ENCODE assay signal across 20 mouse cellular contexts in genomic region chr15:67226900-67227299, GRCm38 (mm10).
A peak's percentile ranks its signal among the peaks of the same experiment; 100 is the strongest.
DNase-seq lines count a peak whose midpoint lies in the region; ATAC-seq and TF ChIP-seq lines count a peak whose summit lies in the region.
"Had no signal": no experiment of that assay in that cellular context is flagged by ENCODE, and none has a peak within 500 bp of the region (broad histone marks: within the 10 kb centered on the region; RNA-seq: fewer than 3 reads in every experiment).

No protein-coding gene starts in this region.

- no peak overlapping the region for H3K27ac ChIP-seq in forebrain, embryonic 13.5 days
- no peak overlapping the region for H3K27ac ChIP-seq in forebrain, embryonic 12.5 days
- 0 out of 2 replicates have a peak overlapping the region, but pooled peaks have one; percentile 42 for H3K27ac ChIP-seq in kidney, embryonic 14.5 days (ENCODE audit: low read depth, low read length)
- H3K27ac ChIP-seq: embryonic facial prominence, embryonic 12.5 days; midbrain, embryonic 12.5 days; neural tube, embryonic 12.5 days had no signal

- H3K9ac ChIP-seq in forebrain, embryonic 13.5 days, result no peak overlapping the region
- no peak overlapping the region for H3K9ac ChIP-seq in forebrain, embryonic 12.5 days
- no peak overlapping the region for H3K9ac ChIP-seq in kidney, embryonic 14.5 days (ENCODE audit: low read depth, low read length)
- H3K9ac ChIP-seq: embryonic facial prominence, embryonic 12.5 days; midbrain, embryonic 12.5 days; neural tube, embryonic 12.5 days had no signal

- no peak for TF ChIP-seq POLR2A in myocyte (IDR thresholded peaks at IDR 0.05; ENCODE audit: insufficient read length, low read depth)

- peaks cover 9% of the 10 kb centered on the region for H3K4me1 ChIP-seq in forebrain, embryonic 13.5 days
- no peaks in the 10 kb centered on the region for H3K4me1 ChIP-seq in forebrain, embryonic 12.5 days
- peaks cover 8% of the 10 kb centered on the region for H3K4me1 ChIP-seq in kidney, embryonic 14.5 days (ENCODE audit: control insufficient read depth, insufficient read depth, low read length)
- H3K4me1 ChIP-seq: midbrain, embryonic 12.5 days; neural tube, embryonic 12.5 days had no signal

- DNase-seq in kidney, adult 11 months, result no peak
- peak; percentile 5 for DNase-seq in ovary, postnatal 14 days (ENCODE audit: low spot score)
- DNase-seq in ovary, adult 18-20 months (ENCODE audit: low spot score), result no peak
- no peak for DNase-seq in testis, postnatal 14 days (ENCODE audit: low spot score)
- DNase-seq: gastrocnemius, postnatal 10 days; heart, adult 11 months; lung, postnatal 14 days; thymus, adult 2 months; thymus, postnatal 4 days had no signal

- no peak overlapping the region for H3K4me3 ChIP-seq in forebrain, embryonic 13.5 days
- no peak overlapping the region for H3K4me3 ChIP-seq in forebrain, embryonic 12.5 days (replicated peaks)
- H3K4me3 ChIP-seq in kidney, embryonic 14.5 days (ENCODE audit: low read length), result no peak overlapping the region
- H3K4me3 ChIP-seq in myocyte, result no peak overlapping the region
- H3K4me3 ChIP-seq: embryonic facial prominence, embryonic 12.5 days; midbrain, embryonic 12.5 days; neural tube, embryonic 12.5 days had no signal

- H3K4me2 ChIP-seq in forebrain, embryonic 13.5 days, result no peak overlapping the region
- H3K4me2 ChIP-seq in forebrain, embryonic 12.5 days, result no peak overlapping the region
- H3K4me2 ChIP-seq in kidney, embryonic 14.5 days (replicated peaks; ENCODE audit: low read depth, low read length), result no peak overlapping the region
- H3K4me2 ChIP-seq in myocyte (ENCODE audit: low read depth), result peak overlapping the region; percentile 67
- H3K4me2 ChIP-seq: embryonic facial prominence, embryonic 12.5 days; heart, embryonic 11.5 days; midbrain, embryonic 12.5 days; neural tube, embryonic 12.5 days had no signal

- H3K79me2 ChIP-seq in myocyte (ENCODE audit: control insufficient read depth, insufficient read depth), result no peaks in the 10 kb centered on the region

- 71% methylated on average over 9 of the region's 9 CpGs for WGBS in forebrain, embryonic 13.5 days
- WGBS in forebrain, embryonic 12.5 days, result 90% methylated on average over 9 of the region's 9 CpGs
- WGBS in kidney, embryonic 14.5 days, result 67% methylated on average over 9 of the region's 9 CpGs

- H3K27me3 ChIP-seq in forebrain, embryonic 13.5 days, result no peaks in the 10 kb centered on the region
- H3K27me3 ChIP-seq in forebrain, embryonic 12.5 days, result no peaks in the 10 kb centered on the region
- no peaks in the 10 kb centered on the region for H3K27me3 ChIP-seq in kidney, embryonic 14.5 days (ENCODE audit: control insufficient read depth, insufficient read depth, low read length)
- H3K27me3 ChIP-seq in myocyte (ENCODE audit: control insufficient read depth, insufficient read depth, insufficient read length), result no peaks in the 10 kb centered on the region
- H3K27me3 ChIP-seq: embryonic facial prominence, embryonic 12.5 days; midbrain, embryonic 12.5 days; neural tube, embryonic 12.5 days; Patski had no signal

- H3K9me3 ChIP-seq in forebrain, embryonic 13.5 days (replicated peaks), result no peaks in the 10 kb centered on the region
- H3K9me3 ChIP-seq in forebrain, embryonic 12.5 days, result no peaks in the 10 kb centered on the region
- H3K9me3 ChIP-seq in kidney, embryonic 14.5 days (ENCODE audit: control insufficient read depth, low read length), result no peaks in the 10 kb centered on the region
- H3K9me3 ChIP-seq: embryonic facial prominence, embryonic 12.5 days; midbrain, embryonic 12.5 days; neural tube, embryonic 12.5 days had no signal

- H3K36me3 ChIP-seq in forebrain, embryonic 13.5 days (ENCODE audit: poor library complexity, severe bottlenecking), result no peaks in the 10 kb centered on the region
- H3K36me3 ChIP-seq in forebrain, embryonic 12.5 days (replicated peaks), result no peaks in the 10 kb centered on the region
- no peaks in the 10 kb centered on the region for H3K36me3 ChIP-seq in kidney, embryonic 14.5 days (ENCODE audit: control insufficient read depth, insufficient read depth, low read length)
- H3K36me3 ChIP-seq in myocyte (ENCODE audit: control insufficient read depth, insufficient read depth), result no peaks in the 10 kb centered on the region
- H3K36me3 ChIP-seq: embryonic facial prominence, embryonic 12.5 days; midbrain, embryonic 12.5 days; neural tube, embryonic 12.5 days had no signal

- H3ac ChIP-seq in myocyte (ENCODE audit: control insufficient read depth, insufficient read length), result no peak overlapping the region

- ATAC-seq in forebrain, embryonic 13.5 days, result peak; percentile 43; the same call in 1 of the 2 replicates
- ATAC-seq in forebrain, embryonic 12.5 days (ENCODE audit: low FRiP score), result no peak
- ATAC-seq in kidney, embryonic 14.5 days (ENCODE audit: low FRiP score, low TSS enrichment), result no peak
- ATAC-seq: hindbrain, embryonic 16.5 days; intestine, embryonic 16.5 days had no signal

TF ChIP-seq in myocyte, 11 proteins besides CTCF, POLR2A, EP300 and RAD21:
- TF ChIP-seq MYOD1 (IDR thresholded peaks at IDR 0.05; ENCODE audit: control insufficient read depth in 1 of 3, insufficient read length in 2 of 3, low read depth in 2 of 3) (no peak), MAX (IDR thresholded peaks at IDR 0.05; ENCODE audit: low read depth) (no peak), CEBPB (IDR thresholded peaks at IDR 0.05; ENCODE audit: insufficient read depth, poor library complexity, severe bottlenecking) (no peak), E2F4 (IDR thresholded peaks at IDR 0.05; ENCODE audit: insufficient read depth) (no peak), MYOG (IDR thresholded peaks at IDR 0.05; ENCODE audit: control insufficient read depth in 1 of 3, insufficient read depth in 1 of 3, insufficient read length in 2 of 3, low read depth in 2 of 3) (no peak), TCF12 (IDR thresholded peaks at IDR 0.05; ENCODE audit: insufficient read depth, poor library complexity, severe bottlenecking) (no peak), TCF3 (IDR thresholded peaks at IDR 0.05; ENCODE audit: insufficient read length, low read depth) (no peak), SRF (IDR thresholded peaks at IDR 0.05; ENCODE audit: control insufficient read depth, insufficient read length, low read depth) (no peak), USF1 (IDR thresholded peaks at IDR 0.05; ENCODE audit: low read depth) (no peak), POLR2AphosphoS2 (IDR thresholded peaks at IDR 0.05; ENCODE audit: insufficient read length, low read depth) (no peak), REST (IDR thresholded peaks at IDR 0.05; ENCODE audit: insufficient read depth, insufficient read length) (no peak)
